Mouse (Mus musculus) midbrain, embryonic 15.5 days (tissue): ENCODE measurements around the gene Dnase1l2. TPM values are rescaled to one million over a fixed set of nuclear protein-coding genes. Genes with fewer than 3 reads are reported as not detected.

ENCODE experiments used
- polyA plus RNA-seq: library from polyadenylated mRNA; unstranded; fragments of >200 nt; fragmentation: Nextera tagmentation; extraction: Ambion mirVana; gene quantifications from 2 replicates; pipeline ENCODE4 v1.2.1, GENCODE M21; 2015

The Dnase1l2 gene
- polyA plus RNA-seq, 1 experiment from 2014 or later = 9.6 TPM

Other genes with a start within 250 kb of the Dnase1l2 start
- gene Tbc1d24, start 237.5 kb downstream of the Dnase1l2 start, polyA plus RNA-seq = 28.7 and 30.7 TPM in 2 replicates
- 5.1 and 5.4 TPM in 2 replicates for gene Ntn3, start 233.6 kb downstream of the Dnase1l2 start, polyA plus RNA-seq
- 12.1 and 12.5 TPM in 2 replicates for gene Tedc2, start 222.3 kb downstream of the Dnase1l2 start, polyA plus RNA-seq
- 13.9 and 15.1 TPM in 2 replicates for gene Ccnf, start 191.6 kb downstream of the Dnase1l2 start, polyA plus RNA-seq
- 0.41 and 0.65 TPM in 2 replicates for gene Abca17, start 92.0 kb downstream of the Dnase1l2 start, polyA plus RNA-seq
- 32.4 and 34.6 TPM in 2 replicates for gene Abca3, start 91.2 kb downstream of the Dnase1l2 start, polyA plus RNA-seq
- 364 and 368 TPM in 2 replicates for gene Rnps1, start 28.5 kb downstream of the Dnase1l2 start, polyA plus RNA-seq
- gene Eci1, start 16.5 kb downstream of the Dnase1l2 start, polyA plus RNA-seq = 35.4 and 36.4 TPM in 2 replicates
- 53.1 and 55.6 TPM in 2 replicates for gene E4f1, start 27.2 kb upstream of the Dnase1l2 start, polyA plus RNA-seq
- gene Pgp, start 27.3 kb upstream of the Dnase1l2 start, polyA plus RNA-seq = 63.7 and 67.1 TPM in 2 replicates
- 0.23 and 0.28 TPM in 2 replicates for gene Bricd5, start 30.8 kb upstream of the Dnase1l2 start, polyA plus RNA-seq
- gene Mlst8, start 36.0 kb upstream of the Dnase1l2 start, polyA plus RNA-seq = 40.6 and 43.7 TPM in 2 replicates
- gene Caskin1, start 45.5 kb upstream of the Dnase1l2 start, polyA plus RNA-seq = 50.3 and 52.9 TPM in 2 replicates
- 108 and 112 TPM in 2 replicates for gene Traf7, start 84.8 kb upstream of the Dnase1l2 start, polyA plus RNA-seq
- gene Rab26, start 91.1 kb upstream of the Dnase1l2 start, polyA plus RNA-seq = 8.4 and 8.8 TPM in 2 replicates
- 29.0 and 29.8 TPM in 2 replicates for gene Pkd1, start 106.7 kb upstream of the Dnase1l2 start, polyA plus RNA-seq
- gene Tsc2, start 189.5 kb upstream of the Dnase1l2 start, polyA plus RNA-seq = 83.8 and 89.6 TPM in 2 replicates
- gene Nthl1, start 189.6 kb upstream of the Dnase1l2 start, polyA plus RNA-seq = 10.0 and 11.0 TPM in 2 replicates
- 45.3 and 52.6 TPM in 2 replicates for gene Slc9a3r2, start 207.2 kb upstream of the Dnase1l2 start, polyA plus RNA-seq
- 0.38 and 0.66 TPM in 2 replicates for gene Npw, start 215.4 kb upstream of the Dnase1l2 start, polyA plus RNA-seq
- gene Zfp598, start 226.6 kb upstream of the Dnase1l2 start, polyA plus RNA-seq = 21.9 and 22.9 TPM in 2 replicates
- gene Syngr3, start 246.8 kb upstream of the Dnase1l2 start, polyA plus RNA-seq = 240 and 255 TPM in 2 replicates